Mouse (Mus musculus) heart, embryonic 10.5 days (tissue): Measurements from ENCODE around the gene Cd247. TPM values are rescaled to one million over a fixed set of nuclear protein-coding genes. Genes with fewer than 3 reads are reported as not detected.

ENCODE experiments used
- DNase-seq: peaks from one replicate; pipeline ENCODE4 v3.0.0-alpha.2; 2017; ENCODE audit warnings: low spot score
- H3K27ac ChIP-seq: fragments of 300-500 bp; sonication (generic); 2 replicates; pipeline ENCODE4 v1.5.1; 2016; ENCODE audit warnings: mild to moderate bottlenecking
- H3K27me3 ChIP-seq: fragments of 300-500 bp; sonication (generic); 2 replicates; pipeline ENCODE4 v1.6.1; 2016; ENCODE audit warnings: mild to moderate bottlenecking; ENCODE audit not compliant: poor library complexity, insufficient read depth, severe bottlenecking
- H3K36me3 ChIP-seq: fragments of 300-500 bp; sonication (generic); 2 replicates; pipeline ENCODE4 v1.6.1; 2016; ENCODE audit warnings: mild to moderate bottlenecking, moderate library complexity
- H3K4me1 ChIP-seq: fragments of 300-500 bp; sonication (generic); 2 replicates; pipeline ENCODE4 v1.6.1; 2016; ENCODE audit warnings: mild to moderate bottlenecking
- H3K4me3 ChIP-seq: fragments of 300-500 bp; sonication (generic); 2 replicates; pipeline ENCODE4 v1.5.1; 2016; ENCODE audit warnings: mild to moderate bottlenecking, moderate library complexity
- H3K9me3 ChIP-seq: fragments of 300-500 bp; sonication (generic); 2 replicates; pipeline ENCODE4 v1.6.1; 2016; ENCODE audit warnings: mild to moderate bottlenecking, moderate library complexity
- WGBS: fragments of 180-500 bp; shearing (Covaris S2); methylation state at CpG from one replicate; pipeline ENCODE4 v1.1.7; 2016; 5-methylcytosine and 5-hydroxymethylcytosine counted together
- polyA plus RNA-seq: library from polyadenylated mRNA; unstranded; fragments of >200 nt; fragmentation: Nextera tagmentation; extraction: Ambion mirVana; gene quantifications from 2 replicates; pipeline ENCODE4 v1.2.1, GENCODE M21; 2016

Gene Cd247
- polyA plus RNA-seq, 1 experiment from 2014 or later: 0.38 TPM

- Histone ChIP-seq H3K4me3 (no peak overlapping the region), H3K27ac (peak overlapping the region; percentile 70), H3K36me3 (no peaks in the 10 kb centered on the region), H3K9me3 (no peaks in the 10 kb centered on the region), H3K4me1 (peaks cover 35% of the 10 kb centered on the region), H3K27me3 (peaks cover 38% of the 10 kb centered on the region)
- 37% methylated on average over 7 of the region's 7 CpGs for WGBS
- no peak for DNase-seq
Observed at GRCm38 (mm10) chr1:165814116-165814515, 25.6 kb downstream of the Cd247 start.

- peaks cover 38% of the 10 kb centered on the region for H3K27me3 ChIP-seq
- H3K4me3 ChIP-seq: no peak overlapping the region
- H3K4me1 ChIP-seq: peaks cover 35% of the 10 kb centered on the region
- no peaks in the 10 kb centered on the region for H3K36me3 ChIP-seq
- WGBS: 52% methylated on average over 14 of the region's 14 CpGs
- peak overlapping the region; percentile 70 for H3K27ac ChIP-seq
- H3K9me3 ChIP-seq: no peaks in the 10 kb centered on the region
- no peak for DNase-seq
Observed at GRCm38 (mm10) chr1:165814521-165815278, 26.2 kb downstream of the Cd247 start.

- H3K36me3 ChIP-seq: no peaks in the 10 kb centered on the region
- H3K4me3 ChIP-seq: no peak overlapping the region
- H3K27me3 ChIP-seq: peaks cover 35% of the 10 kb centered on the region
- no peak for DNase-seq
- no peaks in the 10 kb centered on the region for H3K9me3 ChIP-seq
- no peak overlapping the region for H3K27ac ChIP-seq
- H3K4me1 ChIP-seq: peaks cover 35% of the 10 kb centered on the region
- 87% methylated on average over 9 of the region's 9 CpGs for WGBS
Observed at GRCm38 (mm10) chr1:165816391-165816790, 27.9 kb downstream of the Cd247 start.

GRCm38 (mm10) chr1:165817264-165817663 is 28.8 kb downstream of the Cd247 start:
- H3K36me3 ChIP-seq: no peaks in the 10 kb centered on the region
- H3K4me1 ChIP-seq: peaks cover 35% of the 10 kb centered on the region
- WGBS: 51% methylated on average over 9 of the region's 9 CpGs
- H3K9me3 ChIP-seq: no peaks in the 10 kb centered on the region
- no peak overlapping the region for H3K4me3 ChIP-seq
- DNase-seq: no peak
- peak overlapping the region; percentile 77; the same call in 1 of the 2 replicates for H3K27ac ChIP-seq
- peaks cover 28% of the 10 kb centered on the region for H3K27me3 ChIP-seq

DNA sequence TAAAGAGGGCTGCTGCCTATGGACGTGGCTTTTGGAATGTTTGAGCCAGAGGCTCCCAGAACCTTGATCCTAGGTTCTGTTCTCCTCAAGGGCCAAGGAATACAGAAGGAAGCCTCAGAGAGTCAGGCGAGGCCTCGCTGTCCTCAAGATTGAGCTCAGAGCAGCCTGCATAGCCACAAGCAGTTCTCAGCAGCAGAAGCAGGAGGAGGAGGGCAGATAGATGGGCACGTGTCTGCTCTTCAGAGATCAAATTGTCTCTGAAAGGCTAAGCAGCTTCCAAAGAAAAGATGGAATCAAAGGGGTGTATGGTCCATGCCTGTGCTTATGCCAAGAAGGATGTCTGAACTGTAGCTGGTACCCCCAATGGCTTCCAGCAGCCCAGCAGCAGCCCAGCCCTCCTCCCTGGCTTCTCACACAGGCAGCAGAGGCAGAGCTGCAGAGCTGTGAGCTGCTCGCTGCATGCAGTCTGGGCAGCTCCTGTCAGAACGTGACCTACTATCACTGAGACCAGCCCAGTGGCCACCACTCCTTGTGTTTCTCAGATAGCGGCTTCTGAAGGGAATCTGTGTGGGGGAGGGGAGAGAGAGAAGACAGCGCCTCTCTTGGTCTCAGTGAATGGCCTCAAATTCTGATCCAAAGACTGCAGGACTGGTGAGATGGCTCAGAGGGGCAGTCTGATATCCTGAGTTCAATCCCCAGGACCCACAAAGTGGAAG is 29.8 kb downstream of the Cd247 start:
- H3K36me3 ChIP-seq: no peaks in the 10 kb centered on the region
- no peaks in the 10 kb centered on the region for H3K9me3 ChIP-seq
- peak overlapping the region; percentile 77 for H3K27ac ChIP-seq
- peaks cover 20% of the 10 kb centered on the region for H3K27me3 ChIP-seq
- peak overlapping the region; percentile 5; the same call in 1 of the 2 replicates for H3K4me3 ChIP-seq
- H3K4me1 ChIP-seq: peaks cover 35% of the 10 kb centered on the region
- peak; percentile 93 for DNase-seq
- 21% methylated on average over 8 of the region's 8 CpGs for WGBS

DNA sequence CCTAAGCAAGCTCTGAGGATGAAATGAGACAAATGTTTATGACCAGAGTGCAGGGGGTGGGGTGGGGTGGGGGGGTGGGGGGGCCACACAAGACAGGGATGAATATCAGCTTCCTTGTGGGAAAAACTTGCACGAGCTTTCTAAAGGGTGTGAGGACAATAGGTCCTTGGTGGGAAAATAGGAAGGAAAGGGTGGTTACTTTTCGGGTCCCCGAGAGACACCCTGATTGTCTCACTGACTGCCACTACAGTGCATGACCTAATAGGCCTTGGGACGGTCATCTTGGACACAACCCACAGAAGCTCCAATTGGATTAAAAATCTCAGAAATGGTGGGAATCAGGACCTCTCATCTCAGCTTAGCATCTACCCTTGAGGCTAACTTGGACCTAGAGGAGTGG is 30.7 kb downstream of the Cd247 start:
- WGBS: 63% methylated on average over 4 of the region's 4 CpGs
- Histone ChIP-seq H3K9me3 (no peaks in the 10 kb centered on the region), H3K4me1 (peaks cover 33% of the 10 kb centered on the region), H3K36me3 (no peaks in the 10 kb centered on the region), H3K4me3 (no peak overlapping the region), H3K27me3 (peaks cover 20% of the 10 kb centered on the region; the same call in 1 of the 2 replicates), H3K27ac (peak overlapping the region; percentile 77; the same call in 1 of the 2 replicates)
- DNase-seq: no peak

DNA sequence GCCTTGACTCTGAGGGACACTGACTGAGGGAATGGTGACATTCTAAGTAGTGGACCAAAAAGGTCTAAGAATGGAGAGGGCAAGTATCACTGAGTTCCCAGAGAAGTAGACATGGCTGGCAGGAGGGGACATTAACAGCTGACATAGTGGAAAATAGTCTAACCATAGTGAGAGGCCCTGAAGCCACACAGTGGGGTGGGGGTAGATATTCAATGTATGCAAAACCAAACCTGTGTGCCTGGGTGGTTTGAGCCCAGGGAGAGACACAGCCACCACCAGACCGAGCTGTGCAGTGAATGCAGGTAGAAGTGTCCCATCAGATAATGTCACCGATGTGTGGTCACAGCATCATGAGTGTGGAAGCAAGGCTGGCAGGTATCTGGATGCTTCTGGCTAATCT is 33.5 kb downstream of the Cd247 start:
- 90% methylated on average over 2 of the region's 2 CpGs for WGBS
- Histone ChIP-seq H3K4me3 (no peak overlapping the region), H3K27me3 (peaks cover 3% of the 10 kb centered on the region; the same call in 1 of the 2 replicates), H3K9me3 (no peaks in the 10 kb centered on the region), H3K36me3 (no peaks in the 10 kb centered on the region), H3K4me1 (peaks cover 27% of the 10 kb centered on the region), H3K27ac (no peak overlapping the region)
- no peak for DNase-seq

GRCm38 (mm10) chr1:165828173-165828572 is 39.7 kb downstream of the Cd247 start:
- no peak overlapping the region for H3K4me3 ChIP-seq
- H3K36me3 ChIP-seq: no peaks in the 10 kb centered on the region
- 88% methylated on average over 5 of the region's 5 CpGs for WGBS
- H3K9me3 ChIP-seq: no peaks in the 10 kb centered on the region
- DNase-seq: no peak
- 0 out of 2 replicates have a peak, but pooled peaks cover 6% of the 10 kb centered on the region for H3K4me1 ChIP-seq
- no peak overlapping the region for H3K27ac ChIP-seq
- H3K27me3 ChIP-seq: no peaks in the 10 kb centered on the region

DNA sequence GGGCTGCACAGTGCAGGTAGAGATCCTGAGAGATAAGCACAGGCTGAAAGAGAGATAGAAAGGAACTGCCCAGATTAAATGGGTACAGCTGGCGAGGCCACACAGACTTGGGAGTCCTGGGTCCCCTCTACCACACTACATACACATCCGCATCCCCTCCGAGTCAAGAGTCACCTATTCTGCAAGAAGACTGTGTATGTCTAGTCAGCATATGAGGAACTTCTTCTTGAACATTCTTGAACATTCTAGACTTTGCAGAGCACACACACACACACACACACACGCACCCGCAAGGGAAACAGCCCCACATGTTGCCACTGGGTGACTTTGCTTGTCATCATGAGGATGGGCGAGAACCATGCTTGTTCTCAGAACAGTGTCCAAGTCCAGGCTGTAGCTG is 40.1 kb downstream of the Cd247 start:
- Histone ChIP-seq H3K27ac (no peak overlapping the region), H3K36me3 (no peaks in the 10 kb centered on the region), H3K4me1 (0 out of 2 replicates have a peak, but pooled peaks cover 6% of the 10 kb centered on the region), H3K27me3 (no peaks in the 10 kb centered on the region), H3K4me3 (no peak overlapping the region), H3K9me3 (no peaks in the 10 kb centered on the region)
- DNase-seq: no peak
- 85% methylated on average over 6 of the region's 6 CpGs for WGBS

- no peak overlapping the region for H3K27ac ChIP-seq
- H3K4me1 ChIP-seq: peaks cover 13% of the 10 kb centered on the region; the same call in 1 of the 2 replicates
- no peaks in the 10 kb centered on the region for H3K27me3 ChIP-seq
- WGBS: 87% methylated on average over 5 of the region's 5 CpGs
- H3K4me3 ChIP-seq: no peak overlapping the region
- H3K9me3 ChIP-seq: no peaks in the 10 kb centered on the region
- no peak for DNase-seq
- H3K36me3 ChIP-seq: no peaks in the 10 kb centered on the region
Observed at GRCm38 (mm10) chr1:165829890-165830289, 41.4 kb downstream of the Cd247 start.

GRCm38 (mm10) chr1:165833244-165833643 is 44.8 kb downstream of the Cd247 start:
- Histone ChIP-seq H3K4me1 (peaks cover 27% of the 10 kb centered on the region), H3K36me3 (no peaks in the 10 kb centered on the region), H3K27ac (no peak overlapping the region), H3K4me3 (no peak overlapping the region), H3K9me3 (no peaks in the 10 kb centered on the region), H3K27me3 (peaks cover 4% of the 10 kb centered on the region; the same call in 1 of the 2 replicates)
- DNase-seq: no peak
- WGBS: 29% methylated on average over 4 of the region's 4 CpGs

DNA sequence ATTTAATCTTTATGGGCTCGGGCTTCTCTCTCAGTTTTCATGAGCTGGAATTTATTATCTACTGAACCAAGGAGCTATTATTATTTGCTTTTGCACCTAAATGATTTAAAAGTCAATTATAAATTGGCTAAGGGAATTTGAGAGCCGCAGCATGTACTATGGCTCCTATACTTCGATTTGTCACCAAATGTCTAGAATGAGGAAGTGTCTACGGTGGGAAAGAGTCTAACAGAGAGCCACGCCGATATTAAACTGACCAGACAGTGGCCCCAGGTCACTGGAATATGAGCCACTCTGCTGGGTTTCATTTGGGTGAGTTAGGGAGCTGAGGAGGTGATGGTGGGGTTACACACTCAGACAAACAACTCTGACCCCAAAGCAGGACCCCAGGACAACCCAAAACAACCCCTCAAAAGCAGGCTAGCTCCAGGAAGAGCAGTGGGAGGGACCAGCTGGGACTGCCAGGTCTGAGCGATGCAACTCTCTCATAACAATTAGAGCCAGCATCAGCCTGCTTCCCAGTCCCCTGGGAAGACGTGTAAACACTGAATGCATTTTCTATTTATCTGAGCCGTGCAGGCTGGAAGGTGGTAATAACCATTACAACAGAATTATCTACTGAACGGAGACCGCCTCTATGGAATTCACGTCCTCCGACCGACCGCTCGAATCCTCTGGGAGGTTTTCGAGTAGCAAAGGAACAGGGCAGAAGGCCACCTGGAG is 45.6 kb downstream of the Cd247 start:
- no peak for DNase-seq
- 41% methylated on average over 17 of the region's 17 CpGs for WGBS
- Histone ChIP-seq H3K27ac (no peak overlapping the region), H3K9me3 (no peaks in the 10 kb centered on the region), H3K4me3 (no peak overlapping the region), H3K36me3 (no peaks in the 10 kb centered on the region), H3K27me3 (peaks cover 8% of the 10 kb centered on the region), H3K4me1 (peaks cover 27% of the 10 kb centered on the region)

- DNase-seq: no peak
- Histone ChIP-seq H3K4me1 (peaks cover 27% of the 10 kb centered on the region), H3K4me3 (no peak overlapping the region)
Observed at GRCm38 (mm10) chr1:165834633-165834975, 46.1 kb downstream of the Cd247 start.

More at GRCm38 (mm10) chr1:165834633-165834975, 46.1 kb downstream of the Cd247 start:
- 62% methylated on average over 12 of the region's 12 CpGs for WGBS
- H3K27ac ChIP-seq: no peak overlapping the region
- H3K27me3 ChIP-seq: peaks cover 14% of the 10 kb centered on the region
- no peaks in the 10 kb centered on the region for H3K36me3 ChIP-seq
- no peaks in the 10 kb centered on the region for H3K9me3 ChIP-seq
